ENCODE assay signal across 19 mouse cellular contexts in genomic region chr2:5702370-5702769, GRCm38 (mm10).
"Had no signal": no experiment of that assay in that cellular context is flagged by ENCODE, and none has a peak within 500 bp of the region (broad histone marks: within the 10 kb centered on the region; RNA-seq: fewer than 3 reads in every experiment).

No protein-coding gene starts in this region.

- H3K4me2 ChIP-seq: lung, embryonic 14.5 days; midbrain, embryonic 11.5 days; midbrain, embryonic 13.5 days; midbrain, embryonic 15.5 days; neural tube, embryonic 13.5 days; neural tube, embryonic 15.5 days; stomach, embryonic 15.5 days had no signal

- ATAC-seq: midbrain, embryonic 13.5 days; midbrain, embryonic 15.5 days had no signal

- H3K27ac ChIP-seq: liver, embryonic 14.5 days; midbrain, embryonic 13.5 days; midbrain, embryonic 15.5 days; neural tube, embryonic 13.5 days; neural tube, embryonic 15.5 days; stomach, embryonic 15.5 days had no signal

- H3K27me3 ChIP-seq: midbrain, embryonic 13.5 days; midbrain, embryonic 15.5 days; neural tube, embryonic 13.5 days; neural tube, embryonic 15.5 days; stomach, embryonic 15.5 days had no signal

- H3K4me1 ChIP-seq: megakaryocyte, embryonic 14.5 days; midbrain, embryonic 13.5 days; midbrain, embryonic 15.5 days; neural tube, embryonic 13.5 days; neural tube, embryonic 15.5 days; stomach, embryonic 15.5 days had no signal

- H3K9me3 ChIP-seq: megakaryocyte, embryonic 14.5 days; midbrain, embryonic 13.5 days; midbrain, embryonic 15.5 days; neural tube, embryonic 13.5 days; neural tube, embryonic 15.5 days; stomach, embryonic 15.5 days had no signal

- DNase-seq: lung, adult 18-20 months; lung, embryonic 14.5 days; lung, postnatal 10 days; lung, postnatal 4 days; right cerebral cortex, postnatal 14 days; right cerebral cortex, postnatal 4 days; spleen, adult 18-20 months; thymus, adult 18-20 months; thymus, postnatal 14 days; thymus, postnatal 36 days had no signal

- H3K9ac ChIP-seq: liver, embryonic 14.5 days; lung, embryonic 14.5 days; midbrain, embryonic 13.5 days; midbrain, embryonic 15.5 days; neural tube, embryonic 13.5 days; neural tube, embryonic 15.5 days; stomach, embryonic 15.5 days had no signal

- H3K4me3 ChIP-seq: megakaryocyte, embryonic 14.5 days; midbrain, embryonic 13.5 days; midbrain, embryonic 15.5 days; myocyte; neural tube, embryonic 13.5 days; neural tube, embryonic 15.5 days; stomach, embryonic 15.5 days had no signal

- H3K36me3 ChIP-seq: midbrain, embryonic 13.5 days; midbrain, embryonic 15.5 days; neural tube, embryonic 13.5 days; neural tube, embryonic 15.5 days; stomach, embryonic 15.5 days had no signal
